Mouse (Mus musculus) left cerebral cortex, adult 2 months (tissue): ENCODE data around the gene Fgd4. TPM values are rescaled to one million over a fixed set of nuclear protein-coding genes. Genes with fewer than 3 reads are reported as not detected.

Experiments
- DNase-seq, 2 experiments: peaks; one replicate each; pipeline ENCODE4 v3.0.0; 2021 to 2022; ENCODE audit warnings: low spot score in 2 of 2, mixed read lengths in 1 of 2; ENCODE audit errors: extremely low spot score in 1 of 2
- H3K27ac ChIP-seq: fragments of 200-600 bp; 2 replicates; pipeline ENCODE4 v1.8.1; 2022
- H3K4me3 ChIP-seq: fragments of 200-600 bp; 2 replicates; pipeline ENCODE4 v1.8.1; 2022
- CTCF ChIP-seq: fragments of 200-600 bp; IDR thresholded peaks from 2 replicates; pipeline ENCODE4 v1.8.1; 2022; ENCODE audit warnings: antibody characterized with exemption, mild to moderate bottlenecking, moderate library complexity
- intact Hi-C: fragments of 180-260 bp; cut with DNase I; formaldehyde crosslinking; loops from one replicate; pipeline ENCODE4 v1.15.1; 2025
- long read RNA-seq, 2 experiments: library from polyadenylated mRNA; stranded (forward); transcript quantifications; one replicate each; pipeline ENCODE4 v2.0.0; 2021; ENCODE audit warnings: borderline mapping rate in 2 of 2
- total RNA-seq, 2 experiments: library from RNA; stranded (reverse); gene quantifications; 2 replicates each; pipeline ENCODE4 v1.2.3; 2021

Fgd4 gene
- 10 to 100 TPM; 31.0 to 35.3 TPM for total RNA-seq
- long read RNA-seq, experiment 1, full-length matches to known transcripts = 6 of 8 reads
- long read RNA-seq, experiment 1, partial matches to known transcripts = 0 of 8 reads
- long read RNA-seq, experiment 1, other reads (novel, unspliced or antisense) = 2 of 8 reads
- long read RNA-seq, experiment 2, full-length matches to known transcripts = 4 of 8 reads
- long read RNA-seq, experiment 2, partial matches to known transcripts = 0 of 8 reads
- long read RNA-seq, experiment 2, other reads (novel, unspliced or antisense) = 4 of 8 reads

- H3K27ac ChIP-seq = no peak within 1 kb of the TSS; the same call in 1 of the 2 replicates
- peak within 1 kb of the TSS; percentile 82 for H3K4me3 ChIP-seq
- no peak for DNase-seq
- intact Hi-C loops = no loop called here
- no peak for TF ChIP-seq CTCF
These were observed at the start of gene Fgd4 for GRCm38 (mm10) chr16:16600461-16600860. Gene Fgd4 (minus strand): TSS chr16:16600549.

GRCm38 (mm10) chr16:16645148-16645547, 44.8 kb upstream of the Fgd4 start:
- TF ChIP-seq CTCF = no peak
- intact Hi-C loops = no loop called here
- Histone ChIP-seq H3K27ac (no peak overlapping the region), H3K4me3 (no peak overlapping the region)
- no peak for DNase-seq

- DNase-seq = no peak
- intact Hi-C loops = no loop called here
- H3K4me3 ChIP-seq = no peak overlapping the region
- no peak overlapping the region for H3K27ac ChIP-seq
- TF ChIP-seq CTCF = no peak
These were observed 33.4 kb upstream of the Fgd4 start for GRCm38 (mm10) chr16:16633730-16634129.

- peak overlapping the region; percentile 82 for H3K4me3 ChIP-seq
- TF ChIP-seq CTCF = no peak
- intact Hi-C loops = loop anchor here (5.0 kb wide), 1 partner anchor 273 kb away; the partner anchor contains the start of genes Top3b and Vpreb1
- peak; percentile 26 to 43 for DNase-seq
- H3K27ac ChIP-seq = no peak overlapping the region; the same call in 1 of the 2 replicates
These were observed 555 bp downstream of the Fgd4 start for GRCm38 (mm10) chr16:16599586-16600401.

GRCm38 (mm10) chr16:16596582-16596981, 3.8 kb downstream of the Fgd4 start:
- intact Hi-C loops = loop anchor here (5.0 kb wide), 1 partner anchor 276 kb away; the partner anchor contains the start of genes Top3b and Vpreb1
- peak; percentile 44 for TF ChIP-seq CTCF
- H3K27ac ChIP-seq = no peak overlapping the region
- no peak overlapping the region for H3K4me3 ChIP-seq
- no peak for DNase-seq

- Histone ChIP-seq H3K4me3 (no peak overlapping the region), H3K27ac (no peak overlapping the region)
- intact Hi-C loops = loop anchor here (1.0 kb wide), 1 partner anchor 12 kb away; no protein-coding TSS in a partner anchor
- no peak for DNase-seq
- no peak for TF ChIP-seq CTCF
These were observed 7.7 kb downstream of the Fgd4 start for GRCm38 (mm10) chr16:16592622-16593021.

GRCm38 (mm10) chr16:16584409-16585032, 15.8 kb downstream of the Fgd4 start:
- peak; percentile 65 to 72 for DNase-seq
- Histone ChIP-seq H3K4me3 (no peak overlapping the region), H3K27ac (no peak overlapping the region)
- intact Hi-C loops = loop anchor here (5.0 kb wide), 2 partner anchors 92 to 227 kb away; partner anchors contain the start of gene Dnm1l
- peak; percentile 78 for TF ChIP-seq CTCF

- TF ChIP-seq CTCF = no peak
These were observed 23.8 kb downstream of the Fgd4 start for GRCm38 (mm10) chr16:16576556-16576955.

GRCm38 (mm10) chr16:16574508-16574907, 25.8 kb downstream of the Fgd4 start:
- Histone ChIP-seq H3K27ac (no peak overlapping the region), H3K4me3 (no peak overlapping the region)
- intact Hi-C loops = no loop called here
- no peak for TF ChIP-seq CTCF
- no peak for DNase-seq

More at GRCm38 (mm10) chr16:16576556-16576955, 23.8 kb downstream of the Fgd4 start:
- intact Hi-C loops = no loop called here
- Histone ChIP-seq H3K4me3 (no peak overlapping the region), H3K27ac (no peak overlapping the region)
- no peak for DNase-seq

GRCm38 (mm10) chr16:16573167-16573566, 27.2 kb downstream of the Fgd4 start:
- intact Hi-C loops = no loop called here
- H3K27ac ChIP-seq = no peak overlapping the region
- no peak for DNase-seq
- no peak for TF ChIP-seq CTCF
- H3K4me3 ChIP-seq = no peak overlapping the region

- intact Hi-C loops = no loop called here
- no peak for DNase-seq
- Histone ChIP-seq H3K27ac (no peak overlapping the region), H3K4me3 (no peak overlapping the region)
- TF ChIP-seq CTCF = no peak
These were observed 29.0 kb downstream of the Fgd4 start for GRCm38 (mm10) chr16:16571356-16571755.

- intact Hi-C loops = no loop called here
- no peak overlapping the region for H3K27ac ChIP-seq
- DNase-seq = no peak
- no peak for TF ChIP-seq CTCF
- H3K4me3 ChIP-seq = no peak overlapping the region
These were observed 33.6 kb downstream of the Fgd4 start for GRCm38 (mm10) chr16:16566786-16567185.
